Mouse (Mus musculus): ENCODE data around the gene Cyp4f39.

DNA sequence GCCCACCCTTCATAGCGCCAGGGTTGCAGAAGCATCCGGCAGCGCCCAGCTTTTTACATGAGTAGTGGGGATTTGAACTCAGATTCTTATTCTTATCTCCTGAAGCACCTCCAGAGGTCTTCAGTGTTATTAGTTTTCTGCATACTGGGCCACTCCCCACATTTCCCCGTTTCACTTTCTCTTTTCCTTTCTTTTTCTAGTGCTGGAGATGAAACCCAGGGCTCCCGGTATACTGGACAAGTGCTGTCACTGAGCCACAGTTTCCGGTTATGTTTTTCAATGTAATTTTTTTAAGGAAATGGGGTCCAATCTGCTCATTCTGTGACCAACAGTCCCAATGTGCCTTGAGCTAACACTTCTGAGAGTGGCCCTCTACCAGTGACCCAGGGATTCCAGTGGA lies 40.6 kb upstream of the Cyp4f39 start:
- TF ChIP-seq CTCF (IDR thresholded peaks at IDR 0.05; ENCODE audit: borderline replicate concordance, extremely low read depth, insufficient read depth, insufficient read length) (no peak), POLR2A (IDR thresholded peaks at IDR 0.05; ENCODE audit: borderline replicate concordance, extremely low read depth, insufficient read depth, insufficient read length, poor library complexity, severe bottlenecking) (no peak)

Measured in brain, embryonic 14.5 days (tissue).